Mouse (Mus musculus) neutrophil, adult 83 days (primary cell): ENCODE measurements around the gene A730061H03Rik. TPM values are rescaled to one million over a fixed set of nuclear protein-coding genes. Genes with fewer than 3 reads are reported as not detected.

ENCODE experiments used
- total RNA-seq, 2 experiments: library from RNA; stranded (reverse); gene quantifications; one replicate each; pipeline ENCODE4 v1.2.4; 2023

A730061H03Rik gene
- 10 to 100 TPM in 1 of 2 experiments, 1 to 10 TPM in 1; 8.6 to 10.4 TPM for total RNA-seq

DNA sequence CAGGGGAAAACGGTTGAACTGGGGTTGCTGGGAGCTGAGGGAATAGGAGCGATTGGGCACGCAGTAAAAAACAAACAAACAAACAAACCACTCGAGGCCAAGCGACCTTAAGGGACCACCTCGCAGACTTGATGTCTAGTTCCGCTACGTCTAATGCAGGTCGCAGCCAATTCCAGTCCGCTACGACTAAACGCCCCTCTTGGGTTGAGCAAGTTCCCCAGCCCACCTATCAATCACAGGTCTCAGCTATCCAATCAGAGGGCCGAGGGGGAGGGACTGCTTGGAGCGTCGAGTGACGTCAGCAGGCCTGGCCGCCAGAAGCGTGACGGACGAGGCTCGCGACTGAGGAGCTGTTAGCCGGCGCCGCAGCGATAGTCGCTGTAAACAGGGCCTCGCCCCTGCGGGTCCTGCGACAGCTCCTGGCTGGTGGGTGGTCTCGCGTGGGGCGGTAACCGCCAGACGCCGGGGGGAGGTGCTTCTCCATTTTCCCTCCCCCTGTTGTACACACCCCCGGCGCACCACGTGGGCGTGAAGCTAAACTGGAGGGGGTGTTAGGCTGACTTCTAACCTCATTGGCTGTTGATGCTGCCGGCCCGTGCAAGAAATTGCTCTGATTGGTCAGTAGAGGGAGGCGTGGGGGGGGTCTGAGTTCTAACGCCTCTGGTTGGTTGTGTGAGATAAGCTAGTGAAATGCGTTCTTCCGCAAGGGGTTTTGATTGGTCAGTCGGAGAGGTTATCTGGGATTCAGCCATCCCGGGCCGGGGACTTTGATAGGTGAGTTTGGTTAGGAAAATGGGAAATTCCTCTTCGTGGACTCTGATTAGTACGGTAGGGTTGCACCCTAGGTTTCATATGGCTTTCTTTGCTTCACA, at the start of gene A730061H03Rik:
A730061H03Rik (minus strand) TSS at position 205 of the 872 bp plus-strand sequence.

DNA sequence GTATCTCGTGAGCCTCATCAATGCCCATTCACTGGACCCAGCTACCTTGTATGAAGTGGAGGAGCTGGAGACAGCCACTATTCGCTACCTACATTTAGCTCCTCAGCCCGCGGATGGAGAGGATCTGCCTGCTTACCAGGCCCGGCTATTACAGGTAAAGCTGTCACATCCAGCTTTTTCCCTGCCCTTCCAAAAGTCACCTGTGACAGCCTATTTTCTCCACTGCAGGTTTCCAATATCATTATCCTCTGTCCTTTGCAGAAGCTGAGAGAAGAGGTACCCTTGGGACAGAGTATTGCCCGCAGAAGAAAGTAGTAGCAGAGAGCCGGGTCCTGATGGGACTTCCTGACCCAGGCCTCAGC, 43.0 kb upstream of the A730061H03Rik start, which contains the start of gene Irf9:
Irf9 (plus strand) TSS at position 301 of the 362 bp plus-strand sequence.

GRCm38 (mm10) chr14:55591331-55591891, 31.2 kb upstream of the A730061H03Rik start, which contains the start of gene Rnf31:
Gene Rnf31, plus strand, starts transcription at chr14:55591708.

DNA sequence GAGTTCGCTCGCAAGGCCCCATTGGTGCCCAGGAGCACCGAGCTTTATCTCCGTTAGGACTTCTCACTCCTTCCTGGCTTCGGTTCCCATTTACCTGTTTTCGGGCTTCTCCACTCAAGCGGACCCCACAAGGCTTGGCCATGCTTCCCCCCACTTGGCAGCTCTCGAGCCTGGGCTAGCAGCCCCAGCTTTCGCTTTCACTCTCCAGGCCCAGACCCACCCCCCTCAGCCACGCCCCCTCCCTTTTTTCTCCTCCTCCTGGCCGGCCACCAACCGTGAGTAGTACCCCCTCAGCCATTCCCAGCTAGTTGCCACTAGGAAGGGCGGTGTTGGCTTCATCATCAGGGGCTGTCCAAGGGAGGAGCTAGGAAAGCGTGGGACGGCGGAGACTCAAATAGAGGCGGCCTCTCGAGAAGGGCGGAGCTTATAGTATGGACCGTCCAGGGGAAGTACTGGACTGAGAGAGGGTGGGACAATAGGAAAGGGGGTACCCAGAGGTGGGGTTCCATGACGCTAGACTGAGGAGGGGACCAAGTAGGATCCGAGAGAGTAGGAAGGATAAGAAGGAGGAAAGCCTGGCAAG, 30.6 kb upstream of the A730061H03Rik start, which contains the start of gene Psme2:
Psme2 (minus strand) TSS at position 366 of the 583 bp plus-strand sequence.

GRCm38 (mm10) chr14:55584702-55585565, 24.7 kb upstream of the A730061H03Rik start, which contains the start of gene Emc9:
Gene Emc9, minus strand, starts transcription at chr14:55585302.

DNA sequence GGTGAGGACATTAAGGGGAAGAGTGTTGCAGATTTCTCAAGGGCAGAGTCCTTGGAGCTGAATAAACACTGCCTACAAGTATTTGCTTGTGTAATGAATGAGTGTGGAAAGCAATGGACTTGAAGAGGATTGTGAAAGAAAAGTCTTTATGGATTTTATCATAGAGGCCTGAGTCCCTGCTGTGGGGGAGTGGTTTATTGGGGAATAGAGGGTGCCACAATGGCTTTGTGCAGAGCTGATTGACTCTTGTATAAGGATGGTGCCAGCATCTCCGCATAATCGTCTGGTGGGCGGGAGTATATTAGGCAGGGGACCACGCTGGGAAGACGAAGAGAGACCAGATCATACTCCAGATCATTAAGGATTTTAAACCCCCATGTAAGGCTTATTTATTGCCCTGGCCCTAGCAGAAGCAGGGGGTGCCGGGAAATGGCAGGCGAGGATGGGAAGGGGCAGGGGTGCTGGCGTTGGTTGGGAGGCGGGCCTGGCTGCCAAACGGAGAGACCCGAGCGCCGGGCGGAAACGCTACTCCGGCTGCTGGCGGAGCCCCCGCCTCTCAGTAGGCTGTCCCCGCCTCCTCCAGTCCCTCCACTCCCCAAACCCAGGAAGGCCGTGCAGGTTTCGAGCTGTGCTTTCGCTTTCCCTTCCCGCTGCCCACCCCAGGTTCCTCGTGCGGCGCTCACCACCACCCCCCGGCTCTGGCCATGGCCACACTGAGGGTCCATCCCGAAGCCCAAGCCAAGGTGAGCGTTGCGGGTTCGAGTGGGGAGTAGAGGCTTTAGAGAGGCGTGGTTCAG, 17.9 kb upstream of the A730061H03Rik start, which contains the start of gene Psme1:
Psme1 (plus strand) TSS at position 253 of the 797 bp plus-strand sequence.

DNA sequence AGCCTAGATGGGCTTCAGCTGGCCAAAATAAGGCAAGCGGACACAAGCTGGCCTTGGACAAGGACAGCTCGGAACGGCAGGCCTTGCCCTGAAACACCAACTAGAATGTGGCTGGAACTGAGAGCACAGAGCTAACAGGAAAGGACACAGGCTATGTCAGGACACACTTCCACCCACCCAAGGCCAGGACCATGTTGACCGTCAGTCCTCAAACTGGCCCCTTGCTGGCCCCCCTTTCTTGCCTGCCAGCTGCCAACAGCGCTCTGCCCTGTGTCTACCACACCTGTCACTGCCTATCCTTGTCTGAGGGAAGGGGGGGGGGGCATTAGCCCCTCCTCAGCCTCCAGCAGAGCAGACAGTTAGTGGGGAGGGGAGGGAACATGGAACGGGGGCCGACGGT, 15.1 kb upstream of the A730061H03Rik start, which contains the start of gene Fitm1:
Fitm1 (plus strand) TSS at position 316 of the 400 bp plus-strand sequence.

DNA sequence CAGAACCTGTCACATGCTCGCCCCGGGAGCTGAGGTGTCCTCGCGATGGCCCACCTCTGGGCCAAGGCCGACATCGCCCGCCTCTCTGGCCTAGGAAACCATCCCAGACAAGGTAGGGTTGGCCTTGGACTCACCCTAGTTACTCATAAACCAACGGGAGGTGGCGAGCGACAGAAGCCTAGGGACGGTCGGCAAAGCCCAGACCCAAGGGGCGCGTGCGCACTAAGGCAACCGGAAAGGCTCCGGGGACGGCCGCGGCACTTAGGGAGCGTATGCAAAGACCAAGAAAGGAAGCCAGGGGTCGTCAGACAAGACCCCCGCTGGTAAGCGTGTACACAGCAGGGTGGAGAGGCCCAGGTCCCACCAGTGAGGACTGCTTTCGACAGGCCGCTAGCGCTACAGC, 406 bp downstream of the A730061H03Rik start, which contains the start of gene Dcaf11:
Dcaf11 (plus strand) TSS at position 208 of the 403 bp plus-strand sequence.

DNA sequence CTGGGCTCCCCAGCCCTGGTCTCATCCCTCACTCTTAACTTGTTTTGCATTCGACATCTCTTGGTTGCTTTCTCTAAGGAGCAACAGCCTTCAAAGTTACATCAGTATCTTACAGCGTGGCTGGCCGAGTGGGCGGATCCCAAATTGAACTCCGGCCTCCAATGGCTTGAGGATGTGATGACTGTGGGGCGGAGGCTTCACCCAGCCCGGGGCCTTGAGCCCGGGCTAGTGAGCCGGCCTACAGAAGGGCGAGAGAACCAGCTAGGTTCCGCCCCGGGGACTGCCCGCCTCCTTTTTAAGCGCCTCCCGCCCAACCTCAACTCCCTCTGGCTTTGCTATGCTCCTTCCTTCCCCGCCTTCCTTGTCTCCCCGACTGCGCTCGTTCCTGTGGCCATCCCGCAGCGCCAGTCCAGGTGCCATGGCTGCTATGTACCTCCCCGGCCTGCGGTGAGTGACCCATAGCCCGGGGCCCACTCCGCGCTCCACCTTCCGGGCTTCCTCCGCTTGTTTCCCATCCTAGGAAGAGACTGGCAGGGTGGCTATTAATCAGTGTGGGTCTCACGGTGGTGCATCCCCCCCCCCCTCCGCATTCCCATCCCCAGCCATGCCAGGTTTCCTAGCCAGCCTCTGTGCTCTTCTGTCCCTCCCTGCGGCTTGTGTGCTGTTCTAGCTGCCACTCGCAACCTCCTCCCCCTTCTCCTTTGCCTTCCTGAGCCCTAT, 20.0 kb downstream of the A730061H03Rik start, which contains the start of gene Pck2:
Pck2 (plus strand) TSS at position 200 of the 720 bp plus-strand sequence.

DNA sequence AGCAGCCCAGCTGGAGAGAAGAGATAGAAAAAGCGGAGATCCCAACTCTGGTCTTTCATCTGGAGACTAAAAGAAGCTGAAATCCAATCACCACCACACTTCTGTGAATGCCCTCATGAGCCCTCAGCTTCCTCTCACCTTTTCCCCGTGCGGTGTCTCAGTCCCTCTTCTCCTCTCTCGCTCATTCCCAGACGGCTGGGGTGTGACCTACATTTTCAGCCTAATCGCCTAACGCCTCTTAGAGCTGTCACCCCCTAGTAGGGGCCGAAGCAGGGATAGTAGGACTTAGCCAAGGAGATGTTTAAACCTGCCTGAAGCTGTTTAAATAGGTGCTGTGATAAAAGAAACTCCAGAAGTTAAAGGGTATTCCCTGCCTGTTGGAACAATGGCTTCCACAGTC, 35.4 kb downstream of the A730061H03Rik start, which contains the start of gene Nrl:
Nrl (minus strand) TSS at position 197 of the 400 bp plus-strand sequence.

GRCm38 (mm10) chr14:55510125-55510731, 50.0 kb downstream of the A730061H03Rik start, which contains the start of gene Cpne6:
Gene Cpne6, plus strand, starts transcription at chr14:55510445.

Other genes starting within 250 kb of the A730061H03Rik start
- 10 to 100 TPM; 14.0 to 26.8 TPM for gene Dhrs4, start 81.6 kb downstream of the A730061H03Rik start, total RNA-seq
- under 1 TPM; 0.11 to 0.35 TPM for gene Carmil3, start 69.8 kb downstream of the A730061H03Rik start, total RNA-seq
- gene Cpne6, start 50.0 kb downstream of the A730061H03Rik start, total RNA-seq: not detected
- gene Nrl, start 35.4 kb downstream of the A730061H03Rik start, total RNA-seq: not detected
- gene Pck2, start 20.1 kb downstream of the A730061H03Rik start, total RNA-seq: 10 to 100 TPM; 28.8 to 36.8 TPM
- gene Dcaf11, start 400 bp downstream of the A730061H03Rik start, total RNA-seq: 10 to 100 TPM; 48.3 to 50.3 TPM
- not detected for gene Fitm1, start 15.2 kb upstream of the A730061H03Rik start, total RNA-seq
- gene Psme1, start 17.7 kb upstream of the A730061H03Rik start, total RNA-seq: 100 to 1,000 TPM; 144 to 155 TPM
- gene Emc9, start 24.9 kb upstream of the A730061H03Rik start, total RNA-seq: 1 to 10 TPM; 4.9 to 6.6 TPM
- gene Psme2, start 30.7 kb upstream of the A730061H03Rik start, total RNA-seq: 100 to 1,000 TPM; 191 to 193 TPM
- gene Rnf31, start 31.3 kb upstream of the A730061H03Rik start, total RNA-seq: 10 to 100 TPM; 51.6 to 55.7 TPM
- 10 to 100 TPM; 41.1 to 56.8 TPM for gene Irf9, start 43.2 kb upstream of the A730061H03Rik start, total RNA-seq
- gene Rec8, start 57.6 kb upstream of the A730061H03Rik start, total RNA-seq: 1 to 10 TPM; 1.2 to 3.1 TPM
- gene Ipo4, start 75.6 kb upstream of the A730061H03Rik start, total RNA-seq: 10 to 100 TPM; 12.2 to 12.4 TPM
- 1 to 10 TPM in 1 of 2 experiments, under 1 TPM in 1; 0.31 to 1.2 TPM for gene Gm49378, start 77.5 kb upstream of the A730061H03Rik start, total RNA-seq
- gene Tm9sf1, start 83.4 kb upstream of the A730061H03Rik start, total RNA-seq: 10 to 100 TPM; 34.3 to 37.8 TPM
- gene Tssk4, start 89.8 kb upstream of the A730061H03Rik start, total RNA-seq: 1 to 10 TPM; 2.0 to 3.4 TPM
- gene Mdp1, start 100.1 kb upstream of the A730061H03Rik start, total RNA-seq: 10 to 100 TPM; 15.9 TPM
- 10 to 100 TPM; 14.6 to 15.9 TPM for gene Gmpr2, start 111.5 kb upstream of the A730061H03Rik start, total RNA-seq
- 100 to 1,000 TPM; 178 to 185 TPM for gene Nedd8, start 111.7 kb upstream of the A730061H03Rik start, total RNA-seq
- 10 to 100 TPM; 60.2 to 61.1 TPM for gene Tinf2, start 121.4 kb upstream of the A730061H03Rik start, total RNA-seq
- gene Tgm1, start 153.5 kb upstream of the A730061H03Rik start, total RNA-seq: 1 to 10 TPM; 1.3 to 2.2 TPM
- gene Rabggta, start 161.9 kb upstream of the A730061H03Rik start, total RNA-seq: 10 to 100 TPM; 21.0 to 23.4 TPM
- 10 to 100 TPM; 57.3 to 62.3 TPM for gene Dhrs1, start 185.3 kb upstream of the A730061H03Rik start, total RNA-seq
- gene Nop9, start 185.3 kb upstream of the A730061H03Rik start, total RNA-seq: 10 to 100 TPM; 14.8 to 20.7 TPM
- under 1 TPM; 0.33 to 0.57 TPM for gene Cideb, start 198.1 kb upstream of the A730061H03Rik start, total RNA-seq
- gene Ltb4r2, start 201.0 kb upstream of the A730061H03Rik start, total RNA-seq: under 1 TPM; 0.55 to 0.61 TPM
- gene Ltb4r1, start 205.6 kb upstream of the A730061H03Rik start, total RNA-seq: 100 to 1,000 TPM; 205 to 213 TPM
- gene Adcy4, start 223.7 kb upstream of the A730061H03Rik start, total RNA-seq: under 1 TPM; 0.29 to 0.77 TPM
- 10 to 100 TPM; 32.4 to 37.6 TPM for gene Ripk3, start 228.5 kb upstream of the A730061H03Rik start, total RNA-seq